Mouse (Mus musculus) midbrain, embryonic 13.5 days (tissue): ENCODE measurements around the gene Glud1. TPM values are rescaled to one million over a fixed set of nuclear protein-coding genes. Genes with fewer than 3 reads are reported as not detected.
A peak's percentile ranks its signal among the peaks of the same experiment; 100 is the strongest.

Experiments used
- ATAC-seq: fragments of 200-750 bp; cut with Nextera tagmentation; 2 replicates; pipeline ENCODE4 v1.8.0; 2017; ENCODE audit warnings: mild to moderate bottlenecking, moderate TSS enrichment, moderate library complexity
- H3K27ac ChIP-seq: fragments of 300-500 bp; sonication (generic); 2 replicates; pipeline ENCODE4 v1.5.1; 2015; ENCODE audit warnings: inconsistent platforms, mild to moderate bottlenecking, moderate library complexity
- H3K27me3 ChIP-seq: fragments of 300-500 bp; sonication (generic); 2 replicates; pipeline ENCODE4 v1.6.1; 2015; ENCODE audit warnings: mild to moderate bottlenecking, inconsistent platforms
- H3K36me3 ChIP-seq: fragments of 300-500 bp; sonication (generic); 2 replicates; pipeline ENCODE4 v1.6.1; 2015; ENCODE audit warnings: mild to moderate bottlenecking, inconsistent platforms
- H3K4me1 ChIP-seq: fragments of 300-500 bp; sonication (generic); replicated peaks from 2 replicates; pipeline ENCODE4 v1.6.1; 2015; ENCODE audit warnings: inconsistent platforms
- H3K4me2 ChIP-seq: fragments of 300-500 bp; sonication (generic); replicated peaks from 2 replicates; pipeline ENCODE4 v1.6.1; 2015; ENCODE audit warnings: moderate library complexity, mild to moderate bottlenecking, inconsistent platforms
- H3K4me3 ChIP-seq: fragments of 300-500 bp; sonication (generic); replicated peaks from 2 replicates; pipeline ENCODE4 v1.5.1; 2015; ENCODE audit warnings: mild to moderate bottlenecking, inconsistent platforms
- H3K9ac ChIP-seq: fragments of 300-500 bp; sonication (generic); replicated peaks from 2 replicates; pipeline ENCODE4 v1.6.1; 2015; ENCODE audit warnings: mild to moderate bottlenecking, inconsistent platforms
- H3K9me3 ChIP-seq: fragments of 300-500 bp; sonication (generic); 2 replicates; pipeline ENCODE4 v1.6.1; 2016; ENCODE audit warnings: mild to moderate bottlenecking, inconsistent platforms
- WGBS: fragments of 180-500 bp; shearing (Covaris S2); methylation state at CpG from one replicate; pipeline ENCODE4 v1.1.7; 2015; 5-methylcytosine and 5-hydroxymethylcytosine counted together
- polyA plus RNA-seq: library from polyadenylated mRNA; unstranded; fragments of >200 nt; fragmentation: Nextera tagmentation; extraction: Ambion mirVana; gene quantifications from 2 replicates; pipeline ENCODE4 v1.2.1, GENCODE M21; 2015

Glud1 gene
- polyA plus RNA-seq, 1 experiment from 2014 or later, result 91.7 TPM

DNA sequence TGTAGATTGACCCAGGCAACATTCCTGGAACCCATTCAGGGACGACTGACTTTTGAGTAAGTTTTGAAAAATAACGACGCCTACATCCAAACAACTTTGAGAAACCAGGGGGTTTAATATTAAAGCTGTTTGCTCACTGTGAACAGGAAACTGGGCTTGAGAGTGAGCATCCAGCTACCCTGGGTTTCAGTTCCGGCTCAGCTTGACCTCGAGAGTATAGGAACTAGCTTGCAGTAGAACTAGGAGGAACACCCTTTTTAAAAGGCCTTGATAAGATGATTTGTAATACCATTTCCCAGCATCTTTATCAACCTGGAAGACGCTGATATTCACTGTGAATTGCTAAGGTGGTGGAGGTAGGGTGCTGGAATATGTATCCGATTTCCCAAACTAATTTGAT is 14.2 kb upstream of the Glud1 start:
- H3K4me3 ChIP-seq, result no peak overlapping the region
- H3K4me1 ChIP-seq, result no peaks in the 10 kb centered on the region
- no peak overlapping the region for H3K9ac ChIP-seq
- no peak overlapping the region for H3K27ac ChIP-seq
- ATAC-seq, result no peak
- no peak overlapping the region for H3K4me2 ChIP-seq
- no peaks in the 10 kb centered on the region for H3K36me3 ChIP-seq
- H3K9me3 ChIP-seq, result no peaks in the 10 kb centered on the region
- WGBS, result 87% methylated on average over 7 of the region's 7 CpGs
- no peaks in the 10 kb centered on the region for H3K27me3 ChIP-seq

GRCm38 (mm10) chr14:34297038-34297437 is 13.5 kb upstream of the Glud1 start:
- no peaks in the 10 kb centered on the region for H3K9me3 ChIP-seq
- no peaks in the 10 kb centered on the region for H3K4me1 ChIP-seq
- no peak overlapping the region for H3K27ac ChIP-seq
- no peaks in the 10 kb centered on the region for H3K36me3 ChIP-seq
- no peak overlapping the region for H3K4me2 ChIP-seq
- H3K9ac ChIP-seq, result no peak overlapping the region
- WGBS, result 71% methylated on average over 4 of the region's 4 CpGs
- no peak overlapping the region for H3K4me3 ChIP-seq
- ATAC-seq, result no peak
- H3K27me3 ChIP-seq, result no peaks in the 10 kb centered on the region

- H3K4me3 ChIP-seq, result no peak overlapping the region
- ATAC-seq, result no peak
- 46% methylated on average over 2 of the region's 2 CpGs for WGBS
- H3K4me1 ChIP-seq, result no peaks in the 10 kb centered on the region
- H3K27ac ChIP-seq, result no peak overlapping the region
- no peaks in the 10 kb centered on the region for H3K9me3 ChIP-seq
- H3K9ac ChIP-seq, result no peak overlapping the region
- no peak overlapping the region for H3K4me2 ChIP-seq
- no peaks in the 10 kb centered on the region for H3K27me3 ChIP-seq
- H3K36me3 ChIP-seq, result no peaks in the 10 kb centered on the region
These were observed 12.9 kb upstream of the Glud1 start for GRCm38 (mm10) chr14:34297634-34298033.

- WGBS, result 85% methylated on average over 11 of the region's 11 CpGs
- no peak overlapping the region for H3K4me3 ChIP-seq
- ATAC-seq, result no peak
- H3K4me1 ChIP-seq, result no peaks in the 10 kb centered on the region
- no peaks in the 10 kb centered on the region for H3K9me3 ChIP-seq
- no peaks in the 10 kb centered on the region for H3K27me3 ChIP-seq
- H3K36me3 ChIP-seq, result no peaks in the 10 kb centered on the region
- no peak overlapping the region for H3K4me2 ChIP-seq
- no peak overlapping the region for H3K9ac ChIP-seq
- H3K27ac ChIP-seq, result no peak overlapping the region
These were observed 11.4 kb upstream of the Glud1 start for GRCm38 (mm10) chr14:34298871-34299700.

- no peak overlapping the region for H3K4me3 ChIP-seq
- H3K27ac ChIP-seq, result no peak overlapping the region
- no peaks in the 10 kb centered on the region for H3K9me3 ChIP-seq
- no peak overlapping the region for H3K4me2 ChIP-seq
- no peak overlapping the region for H3K9ac ChIP-seq
- no peaks in the 10 kb centered on the region for H3K4me1 ChIP-seq
- no peaks in the 10 kb centered on the region for H3K36me3 ChIP-seq
- H3K27me3 ChIP-seq, result no peaks in the 10 kb centered on the region
- no peak for ATAC-seq
- 85% methylated on average over 5 of the region's 5 CpGs for WGBS
These were observed 7.8 kb upstream of the Glud1 start for GRCm38 (mm10) chr14:34302681-34303242.

DNA sequence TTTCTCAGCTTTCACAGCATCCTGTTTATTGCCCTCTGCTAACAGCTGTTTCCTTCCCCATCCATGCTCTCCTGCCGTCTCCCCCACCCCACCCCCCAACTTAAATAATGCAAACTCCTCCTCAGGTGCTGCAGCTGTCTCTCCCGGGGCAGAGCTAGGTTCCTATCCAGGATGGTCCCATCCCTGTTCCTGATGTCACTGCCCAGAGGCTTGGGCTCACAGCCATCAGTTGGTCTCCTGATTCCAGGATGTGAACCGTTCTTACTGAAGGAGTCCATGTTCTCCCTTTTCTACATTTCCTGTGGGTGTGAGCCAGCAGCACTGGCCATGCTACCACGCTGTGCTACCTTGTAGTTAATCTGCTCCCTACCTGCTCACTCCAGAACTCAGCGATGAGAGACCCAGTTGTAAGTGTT is 7.3 kb upstream of the Glud1 start:
- Histone ChIP-seq H3K9ac (no peak overlapping the region), H3K36me3 (no peaks in the 10 kb centered on the region), H3K4me3 (no peak overlapping the region), H3K27ac (no peak overlapping the region), H3K9me3 (no peaks in the 10 kb centered on the region), H3K4me2 (no peak overlapping the region), H3K4me1 (no peaks in the 10 kb centered on the region), H3K27me3 (no peaks in the 10 kb centered on the region)
- WGBS, result 49% methylated on average over 5 of the region's 5 CpGs
- no peak for ATAC-seq

DNA sequence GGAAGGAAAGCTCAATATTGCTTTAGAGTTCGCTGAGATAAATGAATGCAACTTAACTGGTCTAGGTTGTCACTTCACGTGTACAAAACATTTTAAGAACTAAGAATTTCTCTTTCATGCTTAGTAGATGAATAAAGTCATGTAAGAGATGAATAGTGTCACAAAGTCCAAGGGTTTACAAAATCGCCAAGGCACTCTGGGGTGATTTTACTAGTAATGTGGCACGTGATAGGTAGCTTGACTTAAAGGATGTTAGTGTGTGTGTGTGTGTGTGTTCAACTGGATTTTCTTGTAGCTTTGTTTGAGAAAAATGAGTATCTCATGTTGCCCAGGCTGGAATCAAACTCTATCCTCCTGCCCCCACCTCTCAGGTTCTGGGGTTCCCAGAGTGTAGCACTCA is 1.3 kb upstream of the Glud1 start:
- WGBS, result 91% methylated on average over 4 of the region's 4 CpGs

DNA sequence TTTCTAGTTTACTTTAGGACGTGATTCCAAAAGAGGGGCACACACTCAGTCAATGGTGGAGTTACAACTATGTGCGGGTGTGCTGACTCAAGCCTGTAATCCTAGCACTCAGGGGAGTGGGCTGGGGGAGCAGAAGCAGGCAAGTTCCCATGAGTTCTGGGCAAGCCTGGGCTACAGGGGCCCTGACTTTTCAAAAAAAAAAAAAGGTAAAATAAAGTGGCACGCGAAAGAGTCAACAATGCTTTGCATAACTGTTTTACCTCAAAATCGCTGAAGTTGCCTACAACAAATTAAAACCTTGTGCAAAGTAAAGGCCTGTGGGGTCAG is 657 bp upstream of the Glud1 start:
- H3K4me3 ChIP-seq, result peak overlapping the region; percentile 97
- no peaks in the 10 kb centered on the region for H3K27me3 ChIP-seq
- peak overlapping the region; percentile 96 for H3K9ac ChIP-seq
- no peaks in the 10 kb centered on the region for H3K9me3 ChIP-seq
- H3K4me2 ChIP-seq, result peak overlapping the region; percentile 82
- peak overlapping the region; percentile 97 for H3K27ac ChIP-seq
- no peaks in the 10 kb centered on the region for H3K36me3 ChIP-seq
- no peak for ATAC-seq
- H3K4me1 ChIP-seq, result peaks cover 27% of the 10 kb centered on the region
- WGBS, result 9% methylated on average over 5 of the region's 5 CpGs

More for the DNA sequence above, 1.3 kb upstream of the Glud1 start:
- H3K27me3 ChIP-seq, result no peaks in the 10 kb centered on the region
- ATAC-seq, result no peak
- no peaks in the 10 kb centered on the region for H3K9me3 ChIP-seq
- H3K4me2 ChIP-seq, result no peak overlapping the region
- peaks cover 24% of the 10 kb centered on the region for H3K4me1 ChIP-seq
- no peaks in the 10 kb centered on the region for H3K36me3 ChIP-seq
- no peak overlapping the region for H3K9ac ChIP-seq
- no peak overlapping the region for H3K27ac ChIP-seq
- H3K4me3 ChIP-seq, result no peak overlapping the region

DNA sequence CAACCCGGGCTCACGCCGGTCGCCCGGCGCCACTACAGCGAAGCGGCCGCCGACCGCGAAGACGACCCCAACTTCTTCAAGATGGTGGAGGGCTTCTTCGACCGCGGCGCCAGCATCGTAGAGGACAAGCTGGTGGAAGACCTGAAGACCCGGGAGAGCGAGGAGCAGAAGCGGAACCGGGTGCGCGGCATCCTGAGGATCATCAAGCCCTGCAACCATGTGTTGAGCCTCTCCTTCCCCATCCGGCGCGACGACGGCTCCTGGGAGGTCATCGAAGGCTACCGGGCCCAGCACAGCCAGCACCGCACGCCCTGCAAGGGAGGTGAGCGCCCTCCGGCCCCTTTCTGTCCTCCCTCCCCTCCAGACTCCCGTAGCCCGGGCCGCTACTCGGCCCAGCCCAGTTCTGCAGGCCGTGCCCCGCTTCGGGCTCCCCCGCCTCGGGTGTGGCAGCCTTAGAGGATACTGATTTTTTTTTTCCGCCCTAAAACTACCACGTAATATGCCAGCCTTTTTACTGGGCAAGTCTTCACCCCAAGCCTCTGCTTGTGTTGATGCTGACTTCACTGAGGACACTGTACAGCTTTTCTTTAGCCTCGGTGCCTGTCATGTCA is 599 bp downstream of the Glud1 start:
- peaks cover 33% of the 10 kb centered on the region for H3K4me1 ChIP-seq
- H3K27me3 ChIP-seq, result no peaks in the 10 kb centered on the region
- H3K36me3 ChIP-seq, result no peaks in the 10 kb centered on the region
- H3K27ac ChIP-seq, result peak overlapping the region; percentile 97
- peak overlapping the region; percentile 96 for H3K9ac ChIP-seq
- WGBS, result 0% methylated on average over 45 of the region's 47 CpGs
- ATAC-seq, result peak; percentile 48
- peak overlapping the region; percentile 97 for H3K4me3 ChIP-seq
- peak overlapping the region; percentile 82 for H3K4me2 ChIP-seq
- no peaks in the 10 kb centered on the region for H3K9me3 ChIP-seq

DNA sequence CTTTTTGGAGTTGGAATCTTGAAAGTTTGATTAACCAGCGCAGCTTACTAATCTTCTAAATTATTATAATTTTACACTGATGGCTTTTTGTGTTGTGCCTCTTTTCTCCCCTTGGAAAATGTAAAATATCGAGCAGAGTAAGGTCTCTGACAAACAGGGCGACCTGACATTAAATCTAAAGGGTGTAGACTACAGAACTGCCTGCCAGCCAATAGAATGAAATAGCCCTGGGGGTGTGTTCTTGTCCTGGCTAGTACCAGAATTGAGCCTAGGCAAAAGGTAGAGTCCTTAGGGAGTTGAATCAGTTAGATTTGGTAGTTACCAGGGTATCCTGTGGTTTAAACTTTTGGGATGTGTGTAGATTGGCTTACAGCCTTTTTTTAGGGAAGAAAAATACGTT is 1.2 kb downstream of the Glud1 start:
- WGBS, result 4% methylated on average over 4 of the region's 4 CpGs
- no peaks in the 10 kb centered on the region for H3K27me3 ChIP-seq
- no peaks in the 10 kb centered on the region for H3K9me3 ChIP-seq
- peaks cover 33% of the 10 kb centered on the region for H3K4me1 ChIP-seq
- H3K27ac ChIP-seq, result peak overlapping the region; percentile 97; the same call in 1 of the 2 replicates
- peak overlapping the region; percentile 96 for H3K9ac ChIP-seq
- peak overlapping the region; percentile 82 for H3K4me2 ChIP-seq
- no peaks in the 10 kb centered on the region for H3K36me3 ChIP-seq
- H3K4me3 ChIP-seq, result peak overlapping the region; percentile 97
- ATAC-seq, result no peak

GRCm38 (mm10) chr14:34312339-34313048 is 2.0 kb downstream of the Glud1 start:
- 25% methylated on average over 5 of the region's 6 CpGs for WGBS
- Histone ChIP-seq H3K27ac (no peak overlapping the region), H3K4me3 (peak overlapping the region; percentile 97), H3K4me1 (peaks cover 33% of the 10 kb centered on the region), H3K36me3 (0 out of 2 replicates have a peak, but pooled peaks cover 4% of the 10 kb centered on the region), H3K4me2 (peak overlapping the region; percentile 82), H3K9me3 (no peaks in the 10 kb centered on the region), H3K27me3 (no peaks in the 10 kb centered on the region), H3K9ac (peak overlapping the region; percentile 96)
- no peak for ATAC-seq

- WGBS, result 87% methylated on average over 3 of the region's 3 CpGs
- H3K4me1 ChIP-seq, result peaks cover 33% of the 10 kb centered on the region
- 0 out of 2 replicates have a peak, but pooled peaks cover 4% of the 10 kb centered on the region for H3K36me3 ChIP-seq
- peak overlapping the region; percentile 82 for H3K4me2 ChIP-seq
- no peak for ATAC-seq
- H3K27me3 ChIP-seq, result no peaks in the 10 kb centered on the region
- peak overlapping the region; percentile 97; the same call in 1 of the 2 replicates for H3K4me3 ChIP-seq
- no peaks in the 10 kb centered on the region for H3K9me3 ChIP-seq
- no peak overlapping the region for H3K27ac ChIP-seq
- H3K9ac ChIP-seq, result no peak overlapping the region
These were observed 3.1 kb downstream of the Glud1 start for GRCm38 (mm10) chr14:34313612-34314011.
